Mouse (Mus musculus): ENCODE data around the gene Lss.

Lss gene

GRCm38 (mm10) chr10:76531375-76531774 lies at the start of gene Lss:
Lss (plus strand) TSS chr10:76531588.
- DNase-seq (ENCODE audit: low read depth, low spot score): peak; percentile 97

DNA sequence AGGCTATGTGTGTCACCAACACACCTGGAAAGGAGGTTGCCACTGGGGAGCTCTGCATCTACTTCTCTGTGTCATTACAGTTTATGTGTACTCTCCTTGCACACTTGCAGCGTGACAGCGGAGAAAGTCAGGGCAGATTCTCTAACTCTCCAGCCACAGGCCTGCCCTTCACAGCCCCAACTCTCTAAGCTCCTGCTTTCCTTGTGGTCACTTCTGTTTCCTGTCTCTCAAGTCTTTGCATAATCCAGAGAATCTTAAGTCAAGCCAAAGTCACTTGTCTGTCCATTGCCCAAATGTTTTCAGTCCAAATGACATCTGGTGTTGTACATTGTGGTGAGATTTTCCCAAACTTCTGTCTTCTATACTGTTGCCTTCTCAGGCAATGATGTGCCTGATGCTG lies 45.1 kb upstream of the Lss start:
- no peak for DNase-seq (ENCODE audit: low read depth, low spot score)

GRCm38 (mm10) chr10:76488265-76488664 lies 43.1 kb upstream of the Lss start:
- DNase-seq (ENCODE audit: low read depth, low spot score): no peak

- DNase-seq (ENCODE audit: low read depth, low spot score): no peak
These were observed 42.2 kb upstream of the Lss start for GRCm38 (mm10) chr10:76489205-76489604.

- no peak for DNase-seq (ENCODE audit: low read depth, low spot score)
These were observed 37.9 kb upstream of the Lss start for GRCm38 (mm10) chr10:76493527-76493926.

- no peak for DNase-seq (ENCODE audit: low read depth, low spot score)
These were observed 35.9 kb upstream of the Lss start for GRCm38 (mm10) chr10:76495501-76495900.

DNA sequence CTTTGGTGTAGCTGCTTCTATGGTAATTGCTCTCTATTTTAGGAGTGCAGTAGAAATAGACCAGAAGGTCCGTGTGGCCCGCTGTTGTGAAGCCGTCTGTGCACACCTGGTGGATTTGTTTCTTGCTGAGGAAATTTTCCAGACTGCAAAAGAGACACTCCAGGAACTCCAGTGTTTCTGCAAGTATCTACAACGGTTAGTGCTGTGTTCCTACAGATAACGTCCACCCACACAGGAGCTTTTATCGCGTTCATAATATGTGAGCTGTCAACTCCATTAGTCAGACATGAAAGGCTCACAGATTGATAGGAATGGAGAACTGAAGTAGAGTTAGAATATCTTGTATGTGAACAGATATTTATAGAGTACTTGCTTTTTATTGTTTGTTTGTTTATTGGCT lies 35.0 kb upstream of the Lss start:
- no peak for DNase-seq (ENCODE audit: low read depth, low spot score)

- DNase-seq (ENCODE audit: low read depth, low spot score): no peak
These were observed 33.9 kb upstream of the Lss start for GRCm38 (mm10) chr10:76497522-76497921.

GRCm38 (mm10) chr10:76504271-76504943 lies 27.0 kb upstream of the Lss start:
- no peak for DNase-seq (ENCODE audit: low read depth, low spot score)

DNA sequence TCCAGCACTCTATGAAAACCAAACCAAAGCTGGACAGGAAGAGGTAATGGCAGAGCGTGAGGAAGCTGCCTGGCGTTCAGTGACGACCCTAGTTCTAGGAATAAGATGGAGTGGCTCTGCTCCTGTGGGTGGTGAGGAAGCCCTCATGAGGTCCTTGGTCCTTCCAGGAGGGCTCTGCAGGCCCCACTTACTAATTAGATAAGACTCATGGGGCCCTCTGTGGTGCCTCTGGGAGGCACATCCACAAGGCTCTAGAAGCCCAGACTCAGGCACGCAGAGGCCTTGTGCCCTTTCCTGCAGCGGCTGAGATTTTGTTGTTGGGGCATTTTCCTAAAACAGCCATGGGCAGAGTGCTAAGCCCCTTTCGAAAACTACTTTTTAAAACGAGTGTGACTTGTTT lies 25.5 kb upstream of the Lss start:
- no peak for DNase-seq (ENCODE audit: low read depth, low spot score)

- peak; percentile 54 for DNase-seq (ENCODE audit: low read depth, low spot score)
These were observed 18.3 kb upstream of the Lss start for GRCm38 (mm10) chr10:76512965-76513583.

DNA sequence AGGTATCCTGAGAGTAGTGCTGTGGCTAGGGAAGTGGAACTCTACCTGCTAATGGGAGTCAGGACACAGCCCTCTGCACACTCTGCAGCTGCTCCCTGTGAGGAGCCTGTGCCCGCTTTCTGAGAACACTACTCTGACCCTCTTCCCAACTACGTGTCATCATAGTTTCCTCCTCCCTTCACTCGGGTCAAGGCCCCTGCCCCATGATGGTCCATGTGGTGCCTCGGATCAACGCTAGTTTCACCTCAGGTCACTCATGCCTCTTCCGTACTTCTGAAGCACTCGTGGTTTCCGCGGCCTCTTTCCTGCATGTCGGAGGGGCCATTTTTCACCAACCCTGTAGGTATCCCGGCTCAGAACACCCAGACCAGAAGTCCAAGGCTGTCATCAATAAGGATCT lies 466 bp upstream of the Lss start:
- no peak for DNase-seq (ENCODE audit: low read depth, low spot score)

GRCm38 (mm10) chr10:76531828-76532227 lies 440 bp downstream of the Lss start:
- DNase-seq (ENCODE audit: low read depth, low spot score): no peak

- no peak for DNase-seq (ENCODE audit: low read depth, low spot score)
These were observed 4.1 kb downstream of the Lss start for GRCm38 (mm10) chr10:76535526-76535925.

- no peak for DNase-seq (ENCODE audit: low read depth, low spot score)
These were observed 6.2 kb downstream of the Lss start for GRCm38 (mm10) chr10:76537619-76538018.

DNA sequence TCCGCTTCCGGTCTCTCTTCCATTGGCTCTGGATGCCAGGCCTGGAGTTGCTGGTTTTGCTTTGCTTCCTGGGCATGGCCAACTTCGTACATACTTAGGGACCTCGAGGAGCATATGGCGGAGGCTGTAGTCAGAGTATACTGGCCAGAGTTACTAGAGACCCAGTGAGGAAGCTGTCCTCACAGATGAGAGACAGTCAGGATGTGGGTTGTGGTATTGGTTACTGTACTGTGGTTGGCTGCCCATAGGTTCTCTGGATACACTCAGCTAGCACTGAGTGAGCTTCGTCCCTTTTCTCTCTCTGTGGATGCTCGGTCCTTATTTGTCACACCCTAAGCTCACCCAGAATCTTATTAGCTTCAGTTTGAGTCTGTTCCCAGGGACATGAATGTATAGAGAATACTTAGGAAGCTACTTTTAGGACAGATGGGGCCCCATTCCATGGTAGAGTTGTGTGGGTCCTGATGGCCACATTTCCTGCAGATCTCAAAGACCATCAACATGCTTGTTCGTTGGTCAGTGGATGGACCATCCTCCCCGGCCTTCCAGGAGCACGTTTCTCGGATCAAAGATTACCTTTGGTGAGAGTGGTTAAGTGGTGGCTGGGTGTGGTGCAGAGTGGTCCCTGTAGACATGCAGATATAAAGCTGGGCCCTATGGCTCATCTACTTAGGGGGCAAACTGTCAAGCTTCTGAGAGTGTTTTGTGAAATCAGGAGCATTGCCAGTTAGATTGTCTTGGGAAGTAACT lies 10.1 kb downstream of the Lss start:
- no peak for DNase-seq (ENCODE audit: low read depth, low spot score)

GRCm38 (mm10) chr10:76542636-76543375 lies 11.4 kb downstream of the Lss start:
- DNase-seq (ENCODE audit: low read depth, low spot score): no peak

- no peak for DNase-seq (ENCODE audit: low read depth, low spot score)
These were observed 15.2 kb downstream of the Lss start for GRCm38 (mm10) chr10:76546566-76546965.

- DNase-seq (ENCODE audit: low read depth, low spot score): no peak
These were observed 16.8 kb downstream of the Lss start for GRCm38 (mm10) chr10:76548218-76548617.

- DNase-seq (ENCODE audit: low read depth, low spot score): no peak
These were observed 19.1 kb downstream of the Lss start for GRCm38 (mm10) chr10:76550458-76550857.

DNA sequence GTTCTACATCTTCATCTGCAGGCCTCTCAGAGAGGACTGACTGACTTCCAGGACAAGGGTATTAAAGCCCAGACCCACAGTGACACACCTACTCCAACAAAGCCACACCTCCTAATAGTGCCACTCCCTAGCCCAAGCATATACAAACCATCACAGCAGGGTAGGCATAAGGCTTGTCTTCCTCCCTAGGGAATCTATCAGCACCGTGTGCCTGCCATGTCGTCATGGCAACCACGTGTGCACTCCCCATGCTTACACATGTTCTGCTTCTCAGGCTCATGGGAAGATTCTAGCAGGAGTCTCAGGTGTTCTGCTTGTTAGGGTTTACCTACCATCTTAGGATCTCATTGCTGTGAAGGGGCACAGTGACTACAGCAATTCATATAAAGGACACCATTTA lies 20.2 kb downstream of the Lss start:
- DNase-seq (ENCODE audit: low read depth, low spot score): no peak

DNA sequence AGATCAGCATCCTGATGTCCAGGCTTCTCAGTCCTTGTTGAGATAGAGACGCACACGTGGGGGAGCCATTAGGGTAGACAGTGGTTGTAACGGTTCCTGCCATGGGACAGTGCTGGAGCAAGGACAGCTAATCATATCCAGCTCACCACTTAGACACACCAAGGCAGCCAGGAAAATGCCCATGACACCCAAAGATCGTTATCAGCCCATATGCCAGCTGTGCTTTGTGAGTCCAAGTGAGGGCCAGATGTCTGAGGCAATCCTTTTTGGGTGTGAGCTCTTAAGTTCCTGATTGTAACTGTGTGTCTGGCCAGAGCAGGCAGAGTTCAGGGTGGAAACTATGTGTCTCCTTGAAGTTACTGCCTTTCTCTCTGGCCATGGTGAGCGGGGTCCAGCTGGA lies 22.7 kb downstream of the Lss start:
- no peak for DNase-seq (ENCODE audit: low read depth, low spot score)
